Mouse (Mus musculus): ENCODE data around the gene Phgdh. TPM values are rescaled to one million over a fixed set of nuclear protein-coding genes. Genes with fewer than 3 reads are reported as not detected.
A peak's percentile ranks its signal among the peaks of the same experiment; 100 is the strongest.

Gene Phgdh
- 10 to 100 TPM; 22.9 to 29.1 TPM for total RNA-seq (2021)
- long read RNA-seq, experiment 1, transcript Phgdh-201 (12 exons, 1,893 nt): major isoform, 60 of 63 reads
- long read RNA-seq, experiment 1, partial matches to known transcripts: 1 of 63 reads
- long read RNA-seq, experiment 1, other reads (novel, unspliced or antisense): 2 of 63 reads
- long read RNA-seq, experiment 2, transcript Phgdh-201 (12 exons, 1,893 nt): major isoform, 65 of 66 reads
- long read RNA-seq, experiment 2, partial matches to known transcripts: 1 of 66 reads
- long read RNA-seq, experiment 2, other reads (novel, unspliced or antisense): 0 of 66 reads

DNA sequence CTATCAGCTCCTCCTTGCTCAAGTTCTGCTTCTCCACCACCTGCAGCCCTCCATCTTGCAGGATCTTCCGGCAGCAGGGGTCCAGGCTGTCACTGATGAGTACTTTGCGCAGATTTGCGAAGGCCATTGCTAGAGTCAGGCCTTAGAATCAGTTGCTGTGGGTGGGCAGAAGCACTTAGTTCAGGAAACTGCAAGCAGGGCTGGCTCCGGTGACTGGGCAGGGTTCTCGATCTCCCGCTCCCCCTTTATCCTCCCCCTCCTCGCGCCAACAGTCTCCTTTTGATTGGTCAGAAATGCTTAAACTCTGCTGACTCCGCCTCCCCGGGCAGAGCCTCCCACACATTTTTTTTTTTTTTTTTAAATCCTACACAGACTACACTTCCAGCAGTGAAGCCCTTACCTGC lies at the start of gene Phgdh:
TSS of gene Phgdh (minus strand) at position 285 of the 404 bp plus-strand sequence.
- peak; percentile 39 to 73 for DNase-seq (ENCODE audit: low spot score in 2 of 2)

DNA sequence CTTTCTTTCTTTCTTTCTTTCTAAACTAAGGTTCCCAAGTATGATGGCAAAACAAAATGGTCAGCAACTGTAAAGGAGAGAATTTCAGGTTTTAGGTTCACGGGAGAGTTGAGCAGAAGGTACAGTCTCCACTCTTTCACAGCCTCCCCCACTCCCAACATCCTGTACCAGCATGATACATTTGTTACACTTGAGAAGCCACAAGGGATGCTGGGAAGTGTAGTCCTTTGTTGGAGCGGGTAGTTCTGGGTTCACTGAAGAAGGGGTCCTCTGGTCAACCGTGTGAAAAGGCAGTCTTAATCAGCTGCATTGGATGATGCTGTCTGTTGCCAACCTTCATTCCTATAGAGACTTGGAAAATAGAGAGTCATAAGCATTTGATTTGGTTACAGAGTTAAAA lies 49.5 kb upstream of the Phgdh start:
- DNase-seq (ENCODE audit: low spot score in 2 of 2): no peak

DNA sequence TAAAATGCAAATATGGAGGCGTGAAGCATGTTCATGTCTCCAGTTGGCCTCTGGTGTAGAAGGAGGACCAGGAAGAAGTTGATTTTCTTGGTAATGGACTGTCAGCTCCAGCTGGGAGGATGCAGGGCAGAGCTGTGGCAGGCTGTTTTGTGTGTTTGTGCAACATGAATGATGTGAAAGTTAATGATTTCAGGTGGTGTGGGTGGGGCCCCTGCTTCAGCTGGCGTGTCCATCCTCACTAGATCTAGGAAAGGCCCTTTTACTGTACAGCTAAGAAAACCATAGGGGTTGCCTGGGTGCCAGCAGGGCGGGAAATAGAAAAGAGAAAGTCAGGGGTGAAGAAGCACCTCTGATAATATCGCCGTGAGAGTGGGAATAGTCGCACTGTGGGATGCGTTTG lies 48.0 kb upstream of the Phgdh start:
- DNase-seq (ENCODE audit: low spot score in 2 of 2): no peak

DNA sequence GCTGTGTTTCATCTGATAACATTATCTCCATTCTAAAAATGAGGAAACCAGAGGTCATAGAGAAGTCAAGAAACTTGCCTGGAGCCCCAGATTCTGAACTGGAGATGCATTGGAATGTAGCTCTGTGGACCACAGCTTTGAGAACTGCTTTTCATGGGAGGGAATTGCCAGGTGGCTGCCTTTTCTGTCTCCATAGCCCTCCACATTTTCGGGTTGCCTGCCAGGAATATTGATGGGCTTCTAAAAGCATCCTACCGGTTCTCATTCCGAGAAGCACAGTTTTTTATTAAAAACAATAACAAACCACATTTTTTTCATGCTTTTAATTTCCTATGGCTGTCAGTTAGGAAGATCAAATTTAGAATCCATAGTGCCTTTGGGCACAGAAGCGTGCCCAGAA lies 47.3 kb upstream of the Phgdh start:
- no peak for DNase-seq (ENCODE audit: low spot score in 2 of 2)

DNA sequence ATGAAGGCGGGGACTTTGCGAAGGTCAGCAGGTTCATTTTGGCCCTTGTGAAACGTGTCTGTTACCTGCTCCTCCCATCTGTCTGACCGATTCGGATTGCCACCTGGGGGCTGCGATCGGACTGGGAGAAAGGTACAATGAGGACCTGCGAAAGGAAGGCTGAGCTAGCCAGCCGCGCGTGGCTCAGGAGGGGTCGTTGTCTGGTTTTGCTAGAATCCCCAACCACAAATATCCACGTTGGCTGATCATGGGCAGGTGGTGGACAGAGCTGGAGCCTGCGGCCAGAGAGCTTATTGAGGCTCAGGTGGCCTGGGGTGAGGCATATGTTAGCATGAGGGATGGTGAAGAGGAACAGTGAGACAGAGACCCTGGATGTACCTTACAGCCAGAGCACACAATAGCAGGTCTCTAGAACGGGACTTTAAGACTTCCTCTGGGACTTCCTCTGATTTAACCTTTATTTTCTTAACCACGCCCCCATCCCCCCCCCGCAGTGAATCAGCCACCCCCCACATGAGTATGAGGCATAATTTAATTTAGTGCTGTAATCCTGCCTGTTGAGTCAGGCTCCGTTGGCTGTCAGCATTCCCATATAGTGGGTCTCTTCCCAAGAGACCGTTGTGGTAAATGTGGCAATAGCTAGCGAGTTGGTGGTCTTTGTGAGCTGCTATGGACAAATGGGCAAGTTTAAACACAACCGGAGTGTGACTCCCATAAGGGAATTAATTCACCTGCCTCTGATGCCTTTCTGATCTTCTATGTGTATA lies 43.4 kb upstream of the Phgdh start:
- no peak for DNase-seq (ENCODE audit: low spot score in 2 of 2)

DNA sequence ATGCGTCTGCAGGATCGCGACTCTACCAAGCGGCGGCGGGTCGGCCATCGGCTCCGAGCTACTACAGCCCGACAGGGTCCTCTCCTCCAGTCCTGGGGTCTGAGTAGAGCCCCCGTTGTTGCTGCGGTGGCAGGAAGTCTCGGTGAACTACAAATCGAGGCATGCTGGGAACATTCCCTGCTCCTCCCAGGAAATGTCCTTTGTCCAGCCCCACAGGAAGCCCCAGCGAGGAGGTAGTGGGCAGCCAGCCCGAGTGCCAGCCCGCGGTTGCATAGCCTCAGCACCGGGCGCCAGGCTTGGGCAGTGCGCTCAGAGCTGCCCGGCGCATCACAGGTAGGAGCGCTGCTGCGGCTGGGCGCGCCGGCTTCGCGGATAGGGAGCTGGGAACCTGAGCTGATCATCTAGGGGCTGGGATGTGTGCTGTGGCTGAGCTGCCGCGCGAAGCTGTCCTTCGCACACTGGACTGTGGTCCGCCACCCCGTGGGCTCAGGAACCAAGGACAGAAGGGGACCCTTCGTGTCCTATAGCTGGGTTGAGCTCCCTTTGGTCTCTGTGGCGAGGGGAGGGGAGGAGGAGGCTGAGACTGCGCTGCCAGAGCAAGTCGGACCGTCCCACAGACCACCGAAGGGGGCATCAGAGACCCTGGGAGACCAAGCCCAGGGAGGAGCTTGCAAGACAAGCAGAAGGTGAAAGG lies 42.6 kb upstream of the Phgdh start, which contains the start of gene Zfp697:
TSS of gene Zfp697 (plus strand) at position 216 of the 694 bp plus-strand sequence.
- peak; percentile 39 to 70 for DNase-seq (ENCODE audit: low spot score in 2 of 2)

DNA sequence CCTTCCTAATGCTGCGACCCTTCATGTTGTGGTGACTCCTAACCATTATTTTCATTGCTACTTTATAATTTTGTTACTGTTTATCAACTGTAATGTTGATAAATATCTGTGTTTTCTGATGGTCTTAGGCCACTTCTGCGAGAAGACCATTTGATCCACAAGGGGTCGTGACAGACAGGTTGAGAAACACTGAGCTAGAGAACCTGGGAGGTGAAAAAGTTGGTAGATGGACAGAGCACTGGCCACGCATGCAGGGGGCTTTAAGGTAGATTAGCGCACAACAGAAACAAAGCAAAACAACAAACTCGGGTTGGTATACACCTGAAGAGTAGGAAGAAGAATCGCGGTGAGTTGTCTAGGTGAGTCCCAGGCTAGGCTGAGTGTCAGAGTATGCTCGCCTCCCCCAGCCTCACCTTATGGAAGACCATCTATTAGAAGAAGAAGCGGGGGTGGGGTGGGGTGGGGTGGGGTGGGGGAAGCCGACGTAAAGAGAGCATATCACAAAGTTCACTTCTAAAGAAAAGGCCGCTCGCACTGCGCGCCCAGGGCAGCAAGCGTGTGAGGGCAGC lies 42.0 kb upstream of the Phgdh start:
- DNase-seq (ENCODE audit: low spot score in 2 of 2): no peak

DNA sequence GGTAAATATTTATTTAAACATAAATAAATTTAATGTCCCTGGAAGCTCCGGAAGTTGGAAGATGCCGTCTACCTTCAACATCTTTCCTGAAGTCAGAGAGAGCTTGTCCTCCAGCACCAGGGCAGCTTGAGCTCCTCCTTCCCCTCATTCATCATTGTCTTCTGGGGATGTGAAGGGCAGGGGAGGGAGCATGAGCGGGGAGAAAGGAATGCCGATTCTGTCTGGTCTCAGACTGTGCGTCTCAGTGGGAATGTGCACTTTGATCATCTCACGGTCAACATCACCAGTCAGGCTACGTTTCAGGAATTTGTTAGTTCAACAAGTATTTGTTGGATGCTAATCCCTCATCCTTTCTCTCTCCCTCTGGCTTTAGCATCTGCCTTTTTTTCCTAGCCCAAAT lies 39.4 kb upstream of the Phgdh start:
- DNase-seq (ENCODE audit: low spot score in 2 of 2): no peak

DNA sequence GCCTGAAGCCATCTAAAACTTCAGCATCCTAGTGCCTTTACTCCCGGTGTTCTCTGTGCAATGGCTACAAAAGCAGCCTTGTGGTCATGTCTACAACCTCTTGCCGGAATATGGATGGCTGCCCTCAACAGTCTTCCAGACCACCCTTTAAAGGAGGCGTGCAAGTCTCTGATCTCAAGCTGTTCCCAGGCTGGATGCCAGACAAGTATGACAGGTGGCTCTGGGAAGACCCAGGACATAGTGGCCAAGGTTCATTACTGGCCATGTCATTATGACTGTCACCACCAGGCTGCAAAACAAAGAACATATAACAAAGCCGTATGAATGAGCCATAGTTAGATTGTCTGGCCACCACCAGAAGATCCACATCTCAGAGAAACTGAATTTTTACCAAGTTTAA lies 38.5 kb upstream of the Phgdh start:
- DNase-seq (ENCODE audit: low spot score in 2 of 2): no peak

DNA sequence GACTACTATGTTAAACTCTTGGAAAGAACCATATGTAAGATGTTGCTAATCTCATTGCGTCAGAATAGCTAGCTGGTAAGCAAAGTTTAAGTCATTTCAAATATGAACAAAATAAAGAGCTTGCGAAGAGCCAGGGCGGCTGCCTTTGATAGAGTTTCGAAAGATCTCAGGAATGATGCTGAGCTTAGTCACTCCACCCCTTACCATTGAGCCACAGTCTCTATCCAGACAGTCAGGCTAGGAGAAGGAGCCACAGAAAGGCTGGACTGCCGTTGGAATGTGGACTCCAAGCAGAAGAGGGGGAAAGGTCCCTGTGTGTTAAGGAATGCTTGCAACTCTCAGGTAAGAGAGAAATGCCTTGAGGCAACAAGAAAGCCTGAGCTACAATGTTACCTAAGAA lies 35.2 kb upstream of the Phgdh start:
- no peak for DNase-seq (ENCODE audit: low spot score in 2 of 2)

DNA sequence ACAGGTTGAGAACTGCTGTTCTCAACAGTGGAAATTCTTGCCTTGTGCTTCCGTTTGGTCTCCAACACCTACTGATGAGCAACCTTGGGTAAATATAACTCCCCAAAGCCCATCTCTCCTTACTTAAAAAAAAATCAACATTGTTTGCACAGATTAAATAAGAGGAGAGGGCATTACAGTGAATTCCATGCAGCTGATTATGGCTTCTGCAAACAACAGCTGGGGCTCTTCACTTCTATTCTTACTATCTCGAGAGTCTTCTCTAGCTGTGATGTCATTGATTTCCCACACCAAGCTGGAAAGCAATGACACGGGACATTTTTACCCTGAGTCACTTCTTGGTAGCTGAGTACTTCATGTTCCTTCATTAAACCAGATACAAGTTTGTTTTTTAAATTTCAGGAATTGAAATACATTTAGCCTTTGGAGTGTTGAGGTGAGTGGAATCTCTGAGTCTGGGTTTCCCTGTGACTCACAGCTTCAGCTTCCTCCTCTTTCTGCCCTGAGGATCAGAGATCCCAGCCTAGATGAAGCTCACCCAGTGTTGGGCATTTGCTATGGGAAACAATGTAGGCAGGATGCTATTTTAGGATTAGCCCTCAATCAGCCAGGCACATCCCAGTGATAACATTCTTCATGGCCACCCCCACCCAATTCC lies 34.4 kb upstream of the Phgdh start:
- no peak for DNase-seq (ENCODE audit: low spot score in 2 of 2)

DNA sequence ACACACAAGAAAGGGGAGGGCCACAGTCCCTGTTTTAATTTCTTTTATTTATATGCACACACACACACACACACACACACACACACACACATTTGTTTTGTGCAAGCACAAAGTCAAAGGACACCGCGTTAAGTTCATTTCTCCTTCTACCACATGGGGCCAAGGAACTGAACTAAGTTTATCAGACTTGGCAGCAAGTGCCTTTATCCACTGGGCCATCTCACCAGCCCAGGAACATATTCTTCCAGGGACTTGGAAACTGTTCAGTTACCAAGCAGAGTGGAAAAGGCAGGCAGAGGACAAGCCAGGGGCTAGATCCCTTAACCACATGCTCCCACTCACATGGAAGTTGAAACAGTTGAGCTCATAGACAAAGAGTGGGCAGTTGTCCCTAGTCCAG lies 29.0 kb upstream of the Phgdh start:
- no peak for DNase-seq (ENCODE audit: low spot score in 2 of 2)

DNA sequence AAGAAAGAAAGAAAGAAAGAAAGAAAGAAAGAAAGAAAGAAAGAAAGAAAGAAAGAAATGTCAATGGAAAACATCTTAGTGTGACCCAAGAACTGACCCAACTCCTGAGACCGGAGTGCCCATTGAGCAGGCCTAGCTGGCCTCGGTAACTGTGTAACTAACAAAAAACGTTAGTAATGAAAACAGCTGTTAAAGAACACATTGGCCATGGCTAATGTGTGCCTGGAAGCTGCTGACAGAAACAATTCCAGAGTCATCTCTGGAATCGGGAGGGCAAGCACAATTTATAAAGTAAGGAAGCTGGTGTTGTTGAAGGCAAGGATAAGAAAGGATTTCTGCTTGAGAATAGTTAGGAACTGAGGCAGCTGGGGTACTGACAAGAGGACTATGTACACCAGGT lies 28.5 kb upstream of the Phgdh start:
- no peak for DNase-seq (ENCODE audit: low spot score in 2 of 2)

DNA sequence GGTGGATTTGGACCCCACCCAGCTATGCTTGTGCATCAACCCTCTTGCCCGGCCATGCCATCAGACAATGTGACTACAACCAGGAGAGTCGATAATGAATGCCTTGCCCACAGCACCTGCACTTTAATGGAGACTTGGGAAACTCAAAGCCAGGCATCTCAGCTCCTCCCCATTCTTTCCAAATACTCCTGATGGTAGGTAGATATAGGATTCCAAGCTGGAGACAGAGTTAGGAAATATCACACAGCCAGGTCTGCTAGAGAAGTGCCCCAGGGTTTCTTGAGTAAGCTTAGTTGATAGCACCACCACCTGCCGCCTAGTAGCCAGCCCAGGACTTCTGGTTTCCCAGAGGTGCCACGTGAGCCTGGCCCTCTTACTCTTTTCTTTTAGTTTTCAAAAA lies 27.0 kb upstream of the Phgdh start:
- DNase-seq (ENCODE audit: low spot score in 2 of 2): no peak

DNA sequence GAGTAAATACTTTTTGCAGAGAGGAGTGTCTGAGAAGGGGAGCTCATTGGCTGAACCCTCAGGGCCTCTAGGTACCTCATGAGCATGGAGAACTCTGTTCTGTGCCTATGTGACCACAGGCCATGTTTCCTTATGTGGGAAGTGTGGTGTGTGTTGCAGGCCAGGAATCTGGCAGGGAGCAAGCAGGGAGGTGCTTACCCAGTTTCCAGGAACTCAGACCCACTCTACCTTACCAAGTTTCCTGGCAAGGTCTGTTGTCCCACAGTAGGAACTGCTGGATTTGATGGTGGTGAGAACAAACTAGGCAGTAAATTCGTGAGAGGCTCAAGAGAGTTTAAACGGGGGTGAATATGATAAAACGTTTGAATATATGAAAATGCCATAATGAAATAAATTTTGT lies 26.3 kb upstream of the Phgdh start:
- no peak for DNase-seq (ENCODE audit: low spot score in 2 of 2)

DNA sequence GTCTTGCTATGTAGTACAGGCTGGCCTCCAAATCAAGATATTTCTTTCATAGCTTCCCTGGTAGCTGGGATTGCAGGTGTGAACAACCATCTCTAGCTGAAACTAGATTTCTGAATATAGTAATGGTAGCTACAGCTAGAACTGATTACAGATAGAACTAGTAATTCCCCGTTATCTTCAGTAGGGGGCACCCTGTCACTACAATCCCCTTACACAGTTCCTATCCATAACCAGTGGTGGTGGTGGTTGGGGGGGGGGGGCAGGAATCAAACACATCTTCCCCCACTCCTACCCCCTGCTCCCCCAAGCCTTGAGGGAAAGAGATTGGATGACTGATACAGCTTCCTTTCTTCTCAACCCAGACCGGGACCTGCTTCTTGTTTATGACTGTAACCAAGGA lies 23.0 kb upstream of the Phgdh start:
- DNase-seq (ENCODE audit: low spot score in 2 of 2): no peak

DNA sequence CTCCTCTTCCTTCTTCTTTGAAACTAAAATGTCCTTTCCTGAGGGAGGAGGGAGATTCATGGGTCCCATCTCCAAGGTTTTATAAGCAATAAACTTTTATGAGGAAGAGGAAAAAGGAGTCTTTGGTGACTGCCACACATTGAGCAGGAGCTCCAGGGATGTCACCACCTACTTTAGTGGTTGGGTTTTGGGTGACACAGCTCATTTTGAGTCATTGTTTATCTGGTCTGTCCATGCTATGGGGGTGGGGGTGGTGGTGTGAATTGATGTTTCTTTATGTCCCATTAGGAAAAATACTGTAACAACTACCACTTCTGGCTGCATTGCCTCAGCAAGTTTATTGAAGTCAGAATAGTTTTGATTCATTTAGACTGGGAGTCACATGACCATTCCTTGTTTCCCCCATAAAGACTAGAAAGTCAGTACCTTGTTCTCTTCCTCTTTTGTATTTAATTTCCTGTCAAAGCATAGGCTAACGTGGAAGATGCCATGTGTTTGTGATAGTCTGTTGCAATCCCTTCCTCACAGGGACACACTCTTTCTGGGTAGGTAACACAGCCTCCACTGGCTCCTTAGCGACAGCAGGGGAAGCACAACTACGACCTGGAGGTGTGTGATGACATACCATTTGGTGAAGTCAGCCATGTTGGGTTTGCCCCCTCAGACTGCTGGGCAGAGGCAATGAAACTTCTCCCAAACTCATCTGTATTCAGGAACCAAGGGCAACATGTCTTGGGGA lies 17.0 kb upstream of the Phgdh start:
- no peak for DNase-seq (ENCODE audit: low spot score in 2 of 2)

DNA sequence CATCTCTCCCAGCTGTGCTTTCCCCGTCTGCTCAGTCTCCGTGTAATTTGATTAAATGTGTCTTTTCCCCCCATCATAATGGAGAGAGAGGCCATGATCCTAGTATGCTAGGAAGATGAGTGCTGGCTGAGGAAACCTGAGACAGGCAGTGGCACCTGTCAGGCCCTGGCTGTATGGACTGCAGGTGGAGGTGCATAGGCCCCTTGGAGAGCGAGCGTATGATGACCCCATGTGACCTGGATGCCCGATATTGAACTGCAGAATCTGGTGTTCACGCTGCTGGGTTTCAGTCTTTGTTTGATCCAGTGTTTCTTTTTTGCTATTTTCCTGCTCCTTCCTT lies 16.2 kb upstream of the Phgdh start:
- DNase-seq (ENCODE audit: low spot score in 2 of 2): no peak

DNA sequence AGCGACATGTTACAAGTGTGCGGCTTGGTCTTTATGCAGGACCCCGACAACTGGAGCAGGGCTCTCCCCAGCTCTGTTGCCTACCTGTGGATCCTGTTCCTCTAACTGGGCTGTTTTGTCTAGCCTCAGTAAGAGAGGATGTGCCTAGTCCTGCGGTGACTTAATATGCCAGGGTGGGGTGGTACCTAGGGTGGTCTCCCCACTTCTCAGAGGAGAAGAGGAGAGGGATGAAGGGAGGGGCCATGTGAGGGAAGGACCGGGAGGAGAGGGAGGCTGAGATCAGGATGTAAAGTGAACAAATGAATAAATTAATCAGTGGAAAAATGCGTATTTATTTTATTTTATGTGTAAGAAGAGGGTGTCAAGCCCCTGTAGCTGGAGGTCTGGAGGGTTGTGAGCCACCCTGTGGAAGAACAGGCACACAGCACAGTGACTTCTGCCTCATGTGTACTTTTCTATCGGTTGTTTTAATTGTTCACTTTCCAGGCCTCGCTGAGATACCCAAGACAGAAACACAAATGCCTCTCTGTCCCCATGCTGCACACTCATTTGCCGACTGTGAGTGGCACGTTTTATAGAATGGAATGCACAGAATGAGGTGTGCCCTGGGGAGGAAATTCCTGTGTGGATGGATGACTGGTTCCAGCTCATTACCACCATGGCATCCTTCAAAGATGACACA lies 15.7 kb upstream of the Phgdh start:
- DNase-seq (ENCODE audit: low spot score in 2 of 2): no peak

DNA sequence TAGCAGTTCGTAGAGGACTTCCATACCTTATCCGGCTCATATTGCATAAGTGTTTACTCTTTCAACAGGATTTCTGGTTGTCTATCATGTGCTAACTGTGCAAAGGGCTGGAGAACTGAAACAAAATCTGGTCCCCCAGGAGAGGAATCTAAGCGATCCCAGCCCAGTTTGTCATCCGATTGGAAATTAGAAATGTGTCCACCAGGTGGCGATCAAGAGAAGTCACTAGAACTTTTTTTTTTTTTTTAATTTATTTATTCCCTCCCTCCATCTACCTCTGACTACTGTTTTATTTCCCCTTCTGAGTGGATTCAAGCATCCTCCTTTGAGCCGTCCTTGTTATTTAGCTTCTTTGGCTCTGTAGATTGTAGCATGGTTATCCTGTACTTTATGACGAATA lies 14.1 kb upstream of the Phgdh start:
- peak; percentile 45 to 79 for DNase-seq (ENCODE audit: low spot score in 2 of 2)
